Mouse (Mus musculus) T-helper 2 cell (primary cell): ENCODE data around the gene Sv2a.

Source experiments
- in situ Hi-C: fragments of 300-600 bp; cut with MboI, MseI; formaldehyde crosslinking; loops from one replicate; pipeline ENCODE4 v1.15.1; 2025; ENCODE audit warnings: high pct_unique_total_duplicates

Sv2a gene

DNA sequence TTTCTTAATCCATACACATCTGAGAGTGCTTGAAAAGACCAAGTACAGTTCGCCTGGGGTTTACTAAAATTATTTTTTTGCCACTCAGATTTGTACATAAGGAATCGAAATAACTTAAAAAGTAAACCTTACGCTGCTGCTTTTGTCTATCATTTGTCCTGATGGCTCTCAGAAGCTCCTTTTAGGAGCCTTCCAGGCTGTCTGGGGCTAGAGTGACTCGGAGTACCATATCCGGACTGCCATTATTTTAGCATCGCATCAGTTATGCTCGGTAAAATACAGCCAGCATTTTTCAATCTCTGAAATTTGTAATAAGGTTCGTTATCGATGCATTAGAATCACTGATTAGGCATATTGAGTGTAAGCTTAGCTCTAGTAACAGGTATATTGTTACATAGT is 59.8 kb downstream of the Sv2a start:
- in situ Hi-C loops: no loop called here

DNA sequence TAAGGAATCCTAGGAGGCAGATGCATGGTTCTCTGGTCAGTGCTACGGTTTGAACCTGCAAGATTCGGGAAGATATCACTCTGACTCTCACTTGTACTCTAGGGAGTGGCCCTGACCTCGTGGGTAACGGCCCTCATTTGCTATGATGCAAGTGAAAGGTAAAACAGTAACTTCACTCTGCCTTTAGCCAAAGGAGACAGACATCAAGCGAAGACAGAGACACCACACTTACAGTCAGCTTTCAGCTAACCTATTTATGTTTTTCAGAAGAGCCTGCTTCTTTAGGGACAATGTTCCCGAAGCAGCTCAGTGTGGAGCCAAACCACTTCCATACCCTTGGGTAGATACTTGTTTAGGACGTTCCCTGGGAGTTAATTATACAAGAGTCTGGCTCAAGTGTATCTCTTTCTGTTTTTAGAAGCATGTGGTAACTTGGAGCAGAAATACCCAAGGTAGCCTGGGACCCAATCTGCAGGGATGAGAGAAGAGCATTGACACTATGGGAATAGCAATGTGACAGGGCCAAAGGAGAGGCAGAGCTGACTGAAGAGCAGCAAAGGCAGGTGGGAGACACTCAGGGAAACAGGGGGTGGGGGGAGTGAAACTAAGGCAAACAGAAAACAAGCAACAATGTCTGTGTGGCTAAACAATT is 63.1 kb downstream of the Sv2a start:
- in situ Hi-C loops: no loop called here
